Mouse (Mus musculus): ENCODE measurements at regions not wholly inside any gene's neighbourhood (a gene's known extent, or its start where the extent isn't known, plus 50 kb on each side); places are given as distances from the start of the nearest gene placed in this dataset.

DNA sequence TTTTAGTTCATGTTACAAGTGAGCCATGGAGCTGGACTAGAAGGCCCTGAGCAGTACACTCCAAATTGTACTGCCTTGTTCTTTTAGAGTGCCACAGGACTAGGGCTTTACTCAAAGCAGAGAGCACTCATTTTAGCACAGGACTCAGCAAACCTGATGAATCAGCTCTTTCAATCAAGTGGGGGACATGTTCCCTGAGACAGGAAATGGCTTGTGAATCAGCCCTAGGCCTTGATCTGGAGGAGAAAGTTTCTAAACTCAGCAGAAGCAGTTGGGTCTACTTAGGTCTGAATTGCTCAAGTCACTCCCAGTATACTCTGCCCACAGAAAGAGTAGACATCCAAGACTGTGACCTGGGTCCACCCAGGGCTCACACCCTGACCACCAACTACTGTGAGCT lies 341.1 kb downstream of the Adra2a start:
- no peak for TF ChIP-seq CTCF (IDR thresholded peaks at IDR 0.05; ENCODE audit: low read depth, low read length)
- TF ChIP-seq POLR2A (IDR thresholded peaks at IDR 0.05; ENCODE audit: extremely low read depth, insufficient read depth, low read length) = no peak

Measured in liver, adult 2 months (tissue).